Mouse (Mus musculus) liver, embryonic 15.5 days (tissue): ENCODE measurements around the gene Nfia. TPM values are rescaled to one million over a fixed set of nuclear protein-coding genes. Genes with fewer than 3 reads are reported as not detected.

ENCODE experiments used
- ATAC-seq: fragments of 200-750 bp; cut with Nextera tagmentation; 2 replicates; pipeline ENCODE4 v1.8.0; 2017; ENCODE audit warnings: moderate number of reproducible peaks, mild to moderate bottlenecking, moderate library complexity; ENCODE audit not compliant: insufficient read depth
- H3K27ac ChIP-seq: fragments of 300-500 bp; sonication (generic); replicated peaks from 2 replicates; pipeline ENCODE4 v1.5.1; 2015; ENCODE audit warnings: mild to moderate bottlenecking, inconsistent platforms
- H3K27me3 ChIP-seq: fragments of 300-500 bp; sonication (generic); 2 replicates; pipeline ENCODE4 v1.6.1; 2015; ENCODE audit warnings: mild to moderate bottlenecking, inconsistent platforms
- H3K36me3 ChIP-seq: fragments of 300-500 bp; sonication (generic); replicated peaks from 2 replicates; pipeline ENCODE4 v1.6.1; 2015; ENCODE audit warnings: moderate library complexity, mild to moderate bottlenecking, inconsistent platforms
- H3K4me1 ChIP-seq: fragments of 300-500 bp; sonication (generic); replicated peaks from 2 replicates; pipeline ENCODE4 v1.6.1; 2015; ENCODE audit warnings: inconsistent platforms
- H3K4me2 ChIP-seq: fragments of 300-500 bp; sonication (generic); 2 replicates; pipeline ENCODE4 v1.6.1; 2015; ENCODE audit warnings: moderate library complexity, mild to moderate bottlenecking, inconsistent platforms
- H3K4me3 ChIP-seq: fragments of 300-500 bp; sonication (generic); replicated peaks from 2 replicates; pipeline ENCODE4 v1.5.1; 2015; ENCODE audit warnings: mild to moderate bottlenecking, inconsistent platforms
- H3K9ac ChIP-seq: fragments of 300-500 bp; sonication (generic); 2 replicates; pipeline ENCODE4 v1.6.1; 2015; ENCODE audit warnings: moderate library complexity, mild to moderate bottlenecking, inconsistent platforms
- H3K9me3 ChIP-seq: fragments of 300-500 bp; sonication (generic); replicated peaks from 2 replicates; pipeline ENCODE4 v1.6.1; 2016; ENCODE audit warnings: inconsistent platforms
- WGBS: fragments of 180-500 bp; shearing (Covaris S2); methylation state at CpG from one replicate; pipeline ENCODE4 v1.1.7; 2015; ENCODE audit warnings: mixed read lengths; ENCODE audit not compliant: insufficient replicate concordance; 5-methylcytosine and 5-hydroxymethylcytosine counted together
- polyA plus RNA-seq: library from polyadenylated mRNA; unstranded; fragments of >200 nt; fragmentation: Nextera tagmentation; extraction: Ambion mirVana; gene quantifications from 2 replicates; pipeline ENCODE4 v1.2.1, GENCODE M21; 2015

Gene Nfia
- polyA plus RNA-seq, 1 experiment from 2014 or later = 4.1 TPM

DNA sequence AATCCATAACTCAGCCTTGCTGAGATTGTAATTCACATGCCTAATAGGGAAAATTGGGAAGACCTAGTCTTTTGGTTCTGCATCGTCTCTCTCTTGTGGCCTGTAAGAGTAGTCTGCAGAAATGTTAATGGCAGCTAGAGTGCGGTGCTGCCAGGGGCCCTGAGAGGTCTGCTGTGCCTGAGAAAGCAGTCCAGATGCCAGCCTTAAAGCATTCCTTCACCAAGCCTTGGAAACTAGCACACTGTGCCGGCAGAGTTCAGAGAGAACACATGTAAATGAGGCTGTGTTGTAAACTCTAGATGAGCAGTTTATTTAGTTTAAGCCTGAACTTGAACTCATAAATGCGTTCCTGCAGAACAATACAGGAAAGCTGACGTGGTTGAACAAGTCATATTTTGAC lies 326.9 kb downstream of the Nfia start:
- Histone ChIP-seq H3K27me3 (no peaks in the 10 kb centered on the region), H3K9me3 (no peaks in the 10 kb centered on the region), H3K9ac (no peak overlapping the region), H3K27ac (no peak overlapping the region), H3K4me3 (no peak overlapping the region), H3K36me3 (no peaks in the 10 kb centered on the region), H3K4me1 (peaks cover 25% of the 10 kb centered on the region), H3K4me2 (no peak overlapping the region)
- 80% methylated on average over 5 of the region's 5 CpGs for WGBS
- ATAC-seq = no peak

GRCm38 (mm10) chr4:98101153-98102096 lies 328.9 kb downstream of the Nfia start:
- H3K9me3 ChIP-seq = no peaks in the 10 kb centered on the region
- H3K27me3 ChIP-seq = peaks cover 6% of the 10 kb centered on the region; the same call in 1 of the 2 replicates
- no peak overlapping the region for H3K4me3 ChIP-seq
- no peak for ATAC-seq
- no peak overlapping the region for H3K4me2 ChIP-seq
- no peak overlapping the region for H3K27ac ChIP-seq
- no peaks in the 10 kb centered on the region for H3K36me3 ChIP-seq
- 40% methylated on average over 10 of the region's 10 CpGs for WGBS
- no peak overlapping the region for H3K9ac ChIP-seq
- H3K4me1 ChIP-seq = peaks cover 24% of the 10 kb centered on the region

GRCm38 (mm10) chr4:98102625-98103336 lies 330.2 kb downstream of the Nfia start:
- Histone ChIP-seq H3K27ac (no peak overlapping the region), H3K9ac (no peak overlapping the region), H3K36me3 (no peaks in the 10 kb centered on the region), H3K9me3 (no peaks in the 10 kb centered on the region), H3K4me3 (no peak overlapping the region), H3K4me2 (no peak overlapping the region), H3K4me1 (peaks cover 22% of the 10 kb centered on the region), H3K27me3 (peaks cover 13% of the 10 kb centered on the region)
- 75% methylated on average over 24 of the region's 24 CpGs for WGBS
- no peak for ATAC-seq

DNA sequence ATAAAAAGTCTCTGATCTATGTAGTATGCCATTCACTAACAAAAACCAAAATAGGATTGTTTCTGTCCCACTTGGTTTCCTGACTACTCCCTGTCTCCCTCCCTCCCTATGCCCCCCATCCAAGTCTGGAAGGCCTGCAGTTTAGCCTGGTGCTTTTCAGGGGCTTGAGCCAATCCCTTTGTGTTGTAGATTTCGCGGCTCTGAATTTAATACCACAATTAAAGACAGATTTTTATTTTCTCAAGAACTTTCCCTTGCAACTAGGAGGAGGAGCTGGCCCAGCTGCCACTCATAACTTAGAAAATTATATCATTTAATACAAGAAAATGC lies 330.8 kb downstream of the Nfia start:
- H3K36me3 ChIP-seq = no peaks in the 10 kb centered on the region
- ATAC-seq = no peak
- H3K9ac ChIP-seq = no peak overlapping the region
- WGBS = 65% methylated on average over 2 of the region's 2 CpGs
- peaks cover 23% of the 10 kb centered on the region for H3K4me1 ChIP-seq
- H3K4me2 ChIP-seq = no peak overlapping the region
- H3K9me3 ChIP-seq = no peaks in the 10 kb centered on the region
- H3K27ac ChIP-seq = no peak overlapping the region
- H3K4me3 ChIP-seq = no peak overlapping the region
- H3K27me3 ChIP-seq = peaks cover 16% of the 10 kb centered on the region

GRCm38 (mm10) chr4:98104161-98104560 lies 331.6 kb downstream of the Nfia start:
- peak; percentile 40; the same call in 1 of the 2 replicates for ATAC-seq
- H3K4me1 ChIP-seq = peaks cover 16% of the 10 kb centered on the region
- H3K27ac ChIP-seq = no peak overlapping the region
- no peaks in the 10 kb centered on the region for H3K36me3 ChIP-seq
- WGBS = 71% methylated on average over 8 of the region's 8 CpGs
- no peak overlapping the region for H3K9ac ChIP-seq
- no peak overlapping the region for H3K4me2 ChIP-seq
- peaks cover 16% of the 10 kb centered on the region for H3K27me3 ChIP-seq
- no peaks in the 10 kb centered on the region for H3K9me3 ChIP-seq
- H3K4me3 ChIP-seq = no peak overlapping the region

DNA sequence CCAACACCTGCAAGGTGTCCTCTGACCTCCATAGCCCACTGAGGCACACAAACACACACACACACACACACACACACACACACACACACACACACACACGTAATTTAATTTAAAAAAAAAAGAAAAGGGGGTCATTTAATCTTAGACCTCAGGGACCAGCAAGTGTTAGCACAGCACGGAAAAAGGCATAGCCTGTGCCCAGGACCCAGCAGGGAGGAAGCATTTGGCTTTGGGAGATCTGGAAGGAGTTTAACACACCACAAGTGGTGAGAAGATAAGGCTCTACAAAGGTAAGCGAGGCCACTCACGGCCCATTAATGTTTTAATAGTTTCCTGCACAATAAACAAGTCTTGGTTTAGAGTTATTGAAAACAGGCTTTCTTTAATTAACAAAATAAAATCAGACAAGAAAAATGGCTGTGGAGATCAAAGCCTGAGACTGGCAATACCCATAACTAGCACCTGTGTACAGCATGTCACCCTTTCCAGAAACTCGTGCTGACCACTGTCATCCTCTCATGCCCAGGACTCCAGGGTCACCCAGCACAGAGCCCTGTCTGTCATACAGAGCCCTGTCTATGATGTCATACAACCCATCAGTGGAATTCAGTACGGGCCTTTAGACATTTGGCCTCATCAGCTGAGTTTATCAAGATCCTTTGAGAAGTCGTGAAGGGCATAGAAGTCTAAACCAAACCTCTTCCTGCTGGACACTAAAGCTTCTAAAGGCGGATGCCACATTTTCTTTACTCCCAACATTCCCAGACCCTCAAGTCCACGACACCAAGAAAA lies 332.6 kb downstream of the Nfia start:
- H3K27me3 ChIP-seq = peaks cover 16% of the 10 kb centered on the region
- no peak for ATAC-seq
- H3K9ac ChIP-seq = no peak overlapping the region
- H3K36me3 ChIP-seq = no peaks in the 10 kb centered on the region
- no peak overlapping the region for H3K4me3 ChIP-seq
- no peaks in the 10 kb centered on the region for H3K9me3 ChIP-seq
- no peak overlapping the region for H3K4me2 ChIP-seq
- peaks cover 16% of the 10 kb centered on the region for H3K4me1 ChIP-seq
- H3K27ac ChIP-seq = no peak overlapping the region
- 45% methylated on average over 9 of the region's 9 CpGs for WGBS

DNA sequence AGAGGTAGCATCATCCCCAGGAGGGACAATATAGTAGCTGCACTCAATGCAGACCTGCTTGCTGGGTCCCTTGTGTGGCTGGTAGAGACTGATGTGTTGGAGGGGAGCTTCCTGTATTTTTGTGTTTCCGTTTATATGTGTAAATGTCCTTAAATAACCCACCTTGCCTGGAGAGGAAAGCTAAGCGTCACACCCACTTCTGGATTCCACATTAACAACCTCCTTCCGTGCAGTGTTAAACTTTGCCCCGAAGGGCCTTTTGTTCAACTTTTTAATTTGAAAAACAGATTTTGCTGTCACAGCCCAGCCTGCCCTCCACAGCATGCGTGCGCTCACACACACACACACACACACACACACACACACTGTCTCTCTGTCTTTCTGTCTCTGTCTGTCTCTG lies 333.4 kb downstream of the Nfia start:
- H3K9ac ChIP-seq = no peak overlapping the region
- 51% methylated on average over 6 of the region's 6 CpGs for WGBS
- no peak for ATAC-seq
- H3K4me3 ChIP-seq = no peak overlapping the region
- H3K4me1 ChIP-seq = peaks cover 16% of the 10 kb centered on the region
- peaks cover 16% of the 10 kb centered on the region for H3K27me3 ChIP-seq
- no peaks in the 10 kb centered on the region for H3K9me3 ChIP-seq
- no peak overlapping the region for H3K4me2 ChIP-seq
- H3K27ac ChIP-seq = no peak overlapping the region
- H3K36me3 ChIP-seq = no peaks in the 10 kb centered on the region

- no peak overlapping the region for H3K4me3 ChIP-seq
- no peaks in the 10 kb centered on the region for H3K36me3 ChIP-seq
- H3K27ac ChIP-seq = no peak overlapping the region
- H3K27me3 ChIP-seq = peaks cover 16% of the 10 kb centered on the region
- no peak overlapping the region for H3K4me2 ChIP-seq
- 43% methylated on average over 14 of the region's 14 CpGs for WGBS
- no peak for ATAC-seq
- H3K4me1 ChIP-seq = peaks cover 16% of the 10 kb centered on the region
- no peak overlapping the region for H3K9ac ChIP-seq
- no peaks in the 10 kb centered on the region for H3K9me3 ChIP-seq
Observed at GRCm38 (mm10) chr4:98106445-98107092, 334.0 kb downstream of the Nfia start.

DNA sequence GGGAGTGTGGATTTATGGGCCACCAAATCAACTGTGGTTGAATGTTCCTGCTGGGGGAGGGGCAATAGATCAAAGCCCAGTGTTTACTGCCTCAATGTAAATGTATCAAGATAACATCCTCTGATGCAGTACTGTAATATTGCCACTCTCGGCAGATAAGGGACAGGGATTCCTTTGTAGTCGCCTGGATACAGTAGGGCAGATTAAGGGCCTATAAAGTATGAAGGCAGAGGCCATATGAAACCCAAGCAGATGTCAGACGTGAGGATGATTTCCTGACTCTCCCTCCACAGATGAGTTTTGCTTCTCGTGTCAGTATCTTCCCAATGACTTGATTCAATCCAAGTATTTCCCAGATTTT lies 334.5 kb downstream of the Nfia start:
- Histone ChIP-seq H3K36me3 (no peaks in the 10 kb centered on the region), H3K27ac (no peak overlapping the region), H3K4me1 (peaks cover 16% of the 10 kb centered on the region), H3K4me3 (no peak overlapping the region), H3K9me3 (no peaks in the 10 kb centered on the region), H3K27me3 (peaks cover 16% of the 10 kb centered on the region), H3K9ac (no peak overlapping the region), H3K4me2 (no peak overlapping the region)
- no peak for ATAC-seq
- 20% methylated on average over 4 of the region's 4 CpGs for WGBS

DNA sequence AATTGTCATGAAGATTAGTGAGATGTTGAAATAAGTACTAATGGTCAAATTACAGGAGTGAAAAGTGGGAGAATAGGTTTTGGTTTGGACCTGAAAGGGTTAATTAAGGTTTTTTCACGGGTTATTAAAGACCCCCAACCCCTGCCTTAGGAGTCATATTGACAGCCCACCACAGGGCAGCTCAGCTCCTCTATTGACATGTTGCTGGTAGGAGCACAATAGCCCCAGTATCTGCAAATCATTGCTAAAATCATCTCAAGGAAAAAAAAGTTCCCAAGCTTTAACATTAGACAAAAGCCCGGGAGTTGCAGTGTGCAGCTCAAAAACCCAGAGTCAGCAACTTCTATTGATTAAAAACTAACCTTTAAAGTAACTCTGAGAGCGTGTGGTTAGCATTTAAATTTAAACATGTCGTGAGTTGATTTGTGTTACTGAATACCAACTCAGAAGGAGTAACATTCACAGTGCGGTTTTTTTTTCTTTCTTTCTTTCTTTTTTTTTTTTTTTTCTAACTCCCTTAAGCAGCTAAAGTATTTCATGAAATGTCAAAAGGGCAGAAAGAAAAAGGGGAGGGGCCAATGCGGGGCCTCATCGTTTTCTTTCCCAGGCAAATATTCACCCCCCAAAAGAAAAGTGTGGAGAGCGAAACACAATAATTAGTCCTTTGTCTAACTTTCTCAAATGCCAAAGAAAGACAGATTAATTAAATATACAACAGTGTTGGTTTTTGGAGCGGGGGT lies 335.6 kb downstream of the Nfia start:
- Histone ChIP-seq H3K27ac (no peak overlapping the region), H3K36me3 (no peaks in the 10 kb centered on the region), H3K4me2 (no peak overlapping the region), H3K9me3 (no peaks in the 10 kb centered on the region), H3K4me3 (no peak overlapping the region), H3K4me1 (peaks cover 16% of the 10 kb centered on the region), H3K9ac (no peak overlapping the region), H3K27me3 (peaks cover 16% of the 10 kb centered on the region)
- no peak for ATAC-seq
- 23% methylated on average over 9 of the region's 9 CpGs for WGBS
